Mouse (Mus musculus): ENCODE data around the gene Ecm2.

The Ecm2 gene
- long read RNA-seq, experiment 1, partial matches to known transcripts: 2 of 3 reads
- long read RNA-seq, experiment 1, other reads (novel, unspliced or antisense): 0 of 3 reads
- long read RNA-seq, experiment 2, partial matches to known transcripts: 1 of 3 reads
- long read RNA-seq, experiment 2, other reads (novel, unspliced or antisense): 0 of 3 reads

GRCm38 (mm10) chr13:49504510-49504909 lies at the start of gene Ecm2:
Gene Ecm2 (plus strand): TSS chr13:49504810.
- intact Hi-C loops (cut with DNase I): no loop called here

GRCm38 (mm10) chr13:49460276-49460675 lies 44.3 kb upstream of the Ecm2 start:
- intact Hi-C loops (cut with DNase I): loop anchor here (1.0 kb wide), 1 partner anchor 20 kb away; no protein-coding TSS in a partner anchor

- intact Hi-C loops (cut with DNase I): loop anchor here (1.0 kb wide), 1 partner anchor 19 kb away; no protein-coding TSS in a partner anchor
These were observed 43.8 kb upstream of the Ecm2 start for GRCm38 (mm10) chr13:49460692-49461414.

GRCm38 (mm10) chr13:49461458-49462132 lies 43.0 kb upstream of the Ecm2 start:
- intact Hi-C loops (cut with DNase I): no loop called here

GRCm38 (mm10) chr13:49462921-49463320 lies 41.7 kb upstream of the Ecm2 start:
- intact Hi-C loops (cut with DNase I): no loop called here

GRCm38 (mm10) chr13:49465875-49466274 lies 38.7 kb upstream of the Ecm2 start:
- intact Hi-C loops (cut with DNase I): no loop called here

GRCm38 (mm10) chr13:49466393-49467075 lies 38.1 kb upstream of the Ecm2 start:
- intact Hi-C loops (cut with DNase I): no loop called here

GRCm38 (mm10) chr13:49467585-49467984 lies 37.0 kb upstream of the Ecm2 start:
- intact Hi-C loops (cut with DNase I): no loop called here

- intact Hi-C loops (cut with DNase I): no loop called here
These were observed 35.6 kb upstream of the Ecm2 start for GRCm38 (mm10) chr13:49469002-49469401.

- intact Hi-C loops (cut with DNase I): no loop called here
These were observed 34.3 kb upstream of the Ecm2 start for GRCm38 (mm10) chr13:49470319-49470718.

- intact Hi-C loops (cut with DNase I): no loop called here
These were observed 33.8 kb upstream of the Ecm2 start for GRCm38 (mm10) chr13:49470806-49471205.

- intact Hi-C loops (cut with DNase I): no loop called here
These were observed 32.5 kb upstream of the Ecm2 start for GRCm38 (mm10) chr13:49471981-49472675.

GRCm38 (mm10) chr13:49472676-49473005 lies 32.0 kb upstream of the Ecm2 start:
- intact Hi-C loops (cut with DNase I): no loop called here

- intact Hi-C loops (cut with DNase I): no loop called here
These were observed 26.7 kb upstream of the Ecm2 start for GRCm38 (mm10) chr13:49477887-49478286.

GRCm38 (mm10) chr13:49478851-49479374 lies 25.7 kb upstream of the Ecm2 start:
- intact Hi-C loops (cut with DNase I): no loop called here

GRCm38 (mm10) chr13:49479399-49479798 lies 25.2 kb upstream of the Ecm2 start:
- intact Hi-C loops (cut with DNase I): no loop called here

- intact Hi-C loops (cut with DNase I): loop anchor here (1.0 kb wide), 1 partner anchor 20 kb away; no protein-coding TSS in a partner anchor
These were observed 24.6 kb upstream of the Ecm2 start for GRCm38 (mm10) chr13:49480057-49480456.

- intact Hi-C loops (cut with DNase I): loop anchor here (1.0 kb wide), 1 partner anchor 20 kb away; no protein-coding TSS in a partner anchor
These were observed 24.1 kb upstream of the Ecm2 start for GRCm38 (mm10) chr13:49480551-49480950.

GRCm38 (mm10) chr13:49485388-49485787 lies 19.2 kb upstream of the Ecm2 start:
- intact Hi-C loops (cut with DNase I): no loop called here

- intact Hi-C loops (cut with DNase I): no loop called here
These were observed 11.9 kb upstream of the Ecm2 start, which contains the start of gene Tes3-ps for GRCm38 (mm10) chr13:49492376-49493368. Gene Tes3-ps (plus strand): TSS chr13:49493318.
